Mouse (Mus musculus): ENCODE results near the gene Bicc1. TPM values are rescaled to one million over a fixed set of nuclear protein-coding genes. Genes with fewer than 3 reads are reported as not detected.
A peak's percentile ranks its signal among the peaks of the same experiment; 100 is the strongest.

Gene Bicc1
- total RNA-seq, 2 experiments from 2014 or later: 7.9 to 9.7 TPM

DNA sequence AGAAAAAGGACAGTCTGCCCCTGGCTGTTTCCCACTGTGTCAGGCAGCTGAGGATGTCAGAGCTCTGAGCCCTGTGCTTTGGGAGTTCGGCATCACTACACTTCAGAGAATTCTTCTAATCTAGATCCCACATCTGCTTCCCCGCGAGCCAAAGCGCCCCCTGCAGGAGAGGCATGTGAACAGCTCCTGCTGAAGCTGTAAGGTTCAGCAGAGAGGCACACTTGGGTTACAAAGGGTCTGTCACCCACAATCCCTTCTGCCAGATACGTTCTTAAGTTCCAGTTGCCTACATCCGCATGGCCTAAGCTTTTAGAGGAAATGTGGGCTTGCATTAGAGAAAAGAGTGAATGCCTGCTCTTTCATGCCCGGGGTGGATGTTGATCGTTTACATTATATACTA, 283.4 kb downstream of the Bicc1 start:
- intact Hi-C loops (cut with DNase I): no loop called here

GRCm38 (mm10) chr10:70874994-70875538, 284.4 kb downstream of the Bicc1 start:
- Histone ChIP-seq H3K27ac (no peak overlapping the region), H3K4me3 (no peak overlapping the region)
- DNase-seq: no peak
- intact Hi-C loops (cut with DNase I): no loop called here
- no peak for TF ChIP-seq CTCF (IDR thresholded peaks at IDR 0.05)

More for the DNA sequence above, 283.4 kb downstream of the Bicc1 start:
- peak; percentile 26 for DNase-seq
- peak; percentile 44 for TF ChIP-seq CTCF (IDR thresholded peaks at IDR 0.05)
- no peak overlapping the region for H3K4me3 ChIP-seq
- no peak overlapping the region for H3K27ac ChIP-seq

Other genes with a start within 250 kb of the Bicc1 start
- 10 to 100 TPM; 44.5 to 55.6 TPM for gene Tfam, start 78.6 kb upstream of the Bicc1 start, total RNA-seq (2021)
- 100 to 1,000 TPM; 162 to 211 TPM for gene Ube2d1, start 125.6 kb upstream of the Bicc1 start, total RNA-seq (2021)
- gene Cisd1, start 185.3 kb upstream of the Bicc1 start, total RNA-seq (2021): 100 to 1,000 TPM; 226 to 261 TPM
- gene Ipmk, start 188.1 kb upstream of the Bicc1 start, total RNA-seq (2021): 10 to 100 TPM; 18.1 to 20.6 TPM